Mouse (Mus musculus) ovary, postnatal 36 days (tissue): ENCODE data around the gene Bag1.
"Not testable (repeated sequence)": the region's sequence is repeated elsewhere in the genome, so short reads cannot be mapped to it uniquely, and the experiment has no call there.

Experiments used
- DNase-seq: peaks from one replicate; pipeline ENCODE4 v3.0.0; 2022; ENCODE audit warnings: low spot score, mixed read lengths

The Bag1 gene

DNA sequence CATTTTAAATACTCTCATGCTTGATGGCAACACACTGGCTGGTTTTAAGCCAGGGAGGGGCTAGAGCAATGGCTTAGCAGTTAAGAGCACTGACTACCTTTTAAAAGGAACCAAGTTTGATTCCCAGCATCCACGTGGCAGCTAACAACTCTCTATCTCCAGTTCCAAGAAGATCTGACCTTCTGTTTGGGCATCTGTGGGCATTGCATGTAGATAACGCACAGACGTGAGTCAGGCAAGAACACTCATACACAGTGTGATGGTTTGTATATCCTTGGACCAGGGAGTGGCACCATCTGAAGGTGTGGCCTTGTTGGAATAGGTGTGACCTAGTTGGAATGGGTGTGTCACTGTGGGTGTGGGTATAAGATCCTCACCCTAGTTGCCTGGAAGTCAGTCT, 13.7 kb downstream of the Bag1 start:
- DNase-seq = not testable (repeated sequence)

DNA sequence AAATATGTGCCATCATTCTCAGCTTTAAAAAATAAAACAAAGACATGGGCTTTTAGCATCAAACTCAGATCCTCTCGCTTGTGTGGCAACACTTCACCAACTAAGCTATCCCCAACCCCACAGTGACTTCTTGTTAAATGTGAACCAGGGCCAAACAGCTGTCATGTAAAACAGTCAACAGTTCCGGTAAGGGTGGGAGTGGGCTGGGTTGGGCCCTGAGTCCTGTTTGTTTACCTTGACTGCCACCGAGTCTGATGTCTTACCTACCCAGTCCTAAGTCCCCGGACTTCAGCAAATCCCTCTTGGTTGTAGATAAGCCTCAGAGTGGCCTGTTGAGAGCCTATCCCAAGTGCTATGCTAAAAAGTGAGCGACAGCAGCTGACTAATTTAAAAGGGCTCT, 14.4 kb downstream of the Bag1 start:
- no peak for DNase-seq

DNA sequence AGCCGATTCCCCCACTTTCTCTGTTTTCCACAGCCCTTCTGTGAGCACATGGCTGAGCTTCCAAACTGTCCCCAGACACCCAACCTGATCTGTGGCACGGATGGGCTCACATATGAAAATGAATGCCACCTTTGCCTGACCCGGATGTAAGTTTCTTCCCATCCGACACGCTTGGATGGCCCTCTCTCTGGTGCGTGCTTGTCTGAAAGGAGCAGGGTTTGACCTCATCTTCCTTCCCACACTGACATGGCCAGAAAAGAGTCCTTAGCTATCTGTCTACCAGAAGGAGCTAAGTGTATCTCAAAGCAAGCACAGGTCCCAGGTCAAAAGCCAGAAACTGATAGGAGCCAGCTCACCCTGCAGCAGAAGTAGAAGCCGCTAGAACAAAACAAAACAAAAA, 19.0 kb downstream of the Bag1 start:
- DNase-seq = no peak

- DNase-seq = no peak
Measured at GRCm38 (mm10) chr4:40925568-40925967, 22.5 kb downstream of the Bag1 start.

DNA sequence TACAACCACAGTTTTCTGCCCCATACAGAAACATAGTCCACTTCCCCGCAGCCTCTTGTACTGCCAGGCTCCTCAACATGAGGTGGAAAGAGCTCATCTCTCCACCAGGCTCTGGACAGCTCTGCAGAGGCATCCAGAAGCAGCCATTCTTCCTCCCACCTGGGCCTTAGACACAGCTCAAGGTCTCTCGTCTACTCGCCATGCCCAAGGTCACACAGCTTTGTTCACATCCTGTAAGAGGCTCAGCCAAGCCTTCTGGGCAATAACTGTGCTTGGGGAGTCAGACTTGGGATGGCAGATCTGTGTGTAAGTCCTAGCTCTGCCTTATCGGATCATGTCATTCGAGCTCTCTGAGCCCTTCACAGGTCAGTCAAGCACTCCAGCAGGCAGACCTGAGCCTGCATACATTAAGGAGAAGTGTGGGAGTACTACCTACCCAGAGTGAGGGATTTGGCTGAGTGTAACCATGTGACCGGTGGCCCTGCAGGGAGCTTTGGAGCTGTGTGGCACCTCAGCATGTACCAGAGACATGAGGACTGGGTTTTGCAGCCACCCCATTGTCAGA, 24.9 kb downstream of the Bag1 start:
- no peak for DNase-seq

DNA sequence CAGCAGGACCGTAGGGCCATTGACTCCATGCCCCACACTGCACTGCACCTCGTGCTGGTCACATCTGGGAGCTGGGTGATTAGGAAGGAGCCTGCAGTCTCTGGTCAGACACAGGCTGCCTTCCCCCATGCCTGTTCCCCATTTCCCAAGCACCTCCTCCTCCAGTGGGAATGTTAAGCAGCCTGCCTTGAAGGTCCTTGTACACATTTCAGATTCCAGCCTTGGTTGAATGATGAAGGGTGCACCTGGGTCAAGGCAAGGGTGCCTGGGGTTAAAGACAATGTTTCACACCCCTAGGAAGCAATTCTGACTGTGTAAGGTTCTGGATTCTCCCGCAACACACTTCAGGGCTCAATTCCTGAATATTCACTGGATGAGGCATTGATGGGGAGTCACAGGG, 26.8 kb downstream of the Bag1 start:
- DNase-seq = no peak

- no peak for DNase-seq
Measured at GRCm38 (mm10) chr4:40920576-40920975, 27.5 kb downstream of the Bag1 start.

GRCm38 (mm10) chr4:40919785-40920184, 28.3 kb downstream of the Bag1 start, which contains the start of gene Spink4:
Gene Spink4, plus strand, starts transcription at chr4:40920052.
- DNase-seq = peak; percentile 61

DNA sequence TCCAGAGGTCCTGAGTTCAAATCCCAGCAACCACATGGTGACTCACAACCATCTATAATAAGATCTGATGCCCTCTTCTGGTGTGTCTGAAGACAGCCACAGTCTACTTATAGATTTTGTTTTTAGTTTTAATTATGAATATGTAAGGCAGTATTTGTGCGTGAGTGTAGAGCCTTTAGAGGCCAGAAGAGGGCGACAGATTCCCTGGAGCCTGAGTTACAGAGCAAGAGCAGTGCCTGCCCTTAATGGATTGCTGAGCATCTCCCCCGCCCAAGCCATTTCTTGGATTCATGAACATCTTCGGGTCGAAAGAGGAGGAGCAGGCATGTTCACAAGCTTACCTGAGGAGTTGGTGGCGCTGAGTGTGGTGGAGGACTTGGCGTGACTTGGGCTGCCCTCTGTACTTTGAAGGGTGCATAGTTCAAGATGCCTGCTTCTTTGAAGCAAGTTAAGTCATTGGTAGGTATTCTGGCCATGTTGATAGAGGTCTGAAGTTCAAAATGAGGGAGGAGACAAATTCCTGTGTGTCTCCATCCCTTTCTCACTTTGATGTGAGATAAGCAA, 31.4 kb downstream of the Bag1 start:
- DNase-seq = no peak

- DNase-seq = no peak
Measured at GRCm38 (mm10) chr4:40915947-40916346, 32.1 kb downstream of the Bag1 start.

GRCm38 (mm10) chr4:40914287-40914867, 33.7 kb downstream of the Bag1 start:
- DNase-seq = no peak

GRCm38 (mm10) chr4:40908261-40908969, 39.7 kb downstream of the Bag1 start:
- DNase-seq = peak; percentile 49

GRCm38 (mm10) chr4:40906298-40906697, 41.8 kb downstream of the Bag1 start:
- no peak for DNase-seq

DNA sequence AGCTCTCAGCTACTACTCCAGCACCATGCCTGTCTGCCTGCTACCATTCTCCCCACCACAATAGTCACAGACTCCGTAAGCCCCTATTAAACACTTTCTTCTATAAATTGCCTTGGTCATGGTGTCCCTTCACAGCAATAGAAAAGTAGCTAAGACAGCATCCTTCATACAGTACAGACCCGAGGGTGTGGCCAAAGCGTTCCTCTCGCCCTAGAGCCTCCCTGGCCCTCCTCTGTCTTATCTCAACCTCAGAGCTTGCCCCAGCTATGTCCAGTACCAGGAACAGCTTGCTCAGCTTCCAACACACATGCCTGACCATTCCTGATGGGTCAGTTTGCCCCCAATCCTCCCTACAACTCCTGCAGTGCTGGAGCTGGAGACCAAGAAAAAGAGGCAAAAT, 47.5 kb downstream of the Bag1 start:
- DNase-seq = no peak

DNA sequence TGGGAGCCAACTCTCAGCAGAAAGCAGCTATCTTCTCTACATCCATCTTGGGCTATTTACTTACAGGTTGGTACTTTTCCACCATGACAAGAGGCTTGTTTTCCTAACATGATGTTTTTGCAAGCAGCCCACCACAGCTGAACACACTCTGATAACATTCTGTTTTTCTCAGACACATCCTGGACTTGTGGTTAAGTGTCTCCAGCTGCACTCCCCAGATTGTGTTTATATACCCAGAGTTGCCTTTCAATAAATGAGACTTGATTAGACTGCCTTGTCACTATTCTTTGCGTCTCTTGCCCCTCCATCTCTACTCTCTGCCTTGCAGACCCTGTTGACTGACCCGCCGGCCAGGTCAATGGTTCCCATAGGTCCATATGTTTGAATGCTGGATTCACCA, 48.0 kb downstream of the Bag1 start:
- DNase-seq = no peak

GRCm38 (mm10) chr4:40899264-40899663, 48.8 kb downstream of the Bag1 start:
- DNase-seq = peak; percentile 32

DNA sequence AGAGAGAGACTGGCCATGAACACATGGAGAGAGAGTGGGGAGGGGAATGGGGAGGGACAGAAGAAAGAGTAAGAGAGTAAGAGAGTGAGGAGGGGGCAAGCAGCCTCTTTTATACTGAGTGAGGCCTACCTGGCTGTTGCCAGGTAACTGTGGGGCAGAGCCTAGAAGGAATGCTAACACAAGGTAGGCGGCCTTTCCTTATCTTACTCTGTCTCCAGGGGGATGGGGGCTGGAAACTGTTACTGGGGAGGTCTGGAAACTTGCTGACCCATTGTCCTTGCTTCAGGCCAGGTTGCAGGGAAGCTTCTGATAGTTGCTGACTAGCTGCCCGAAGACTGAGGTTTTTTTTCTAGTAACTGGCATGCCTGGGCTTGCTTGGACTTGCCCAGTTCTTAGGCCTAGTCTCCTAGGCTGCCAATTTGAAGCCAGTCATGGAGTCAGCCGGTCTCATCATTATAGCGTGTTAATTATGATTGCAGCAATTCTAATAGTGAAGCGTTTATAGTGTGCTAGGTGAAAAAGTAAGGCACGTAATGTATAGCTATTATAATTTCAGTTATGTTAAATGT, 49.5 kb downstream of the Bag1 start:
- DNase-seq = no peak

DNA sequence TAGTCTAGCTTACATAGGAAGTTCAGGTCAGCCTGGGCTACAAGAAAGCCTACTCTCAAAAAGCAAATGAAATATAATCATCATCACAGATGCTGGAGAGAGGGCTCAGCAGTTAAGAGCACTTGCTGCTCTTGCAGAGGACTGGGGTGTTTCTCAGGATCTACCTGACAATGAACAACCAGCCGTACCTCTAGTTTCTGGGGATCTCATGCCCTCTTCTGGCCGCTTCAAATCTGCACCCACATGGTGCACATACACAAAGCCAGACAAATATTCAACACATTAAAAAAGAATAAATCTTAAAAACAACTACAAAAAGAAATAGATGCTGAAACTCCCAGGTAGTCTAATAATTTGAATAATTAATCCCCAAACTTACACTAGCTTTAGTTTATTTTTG, 52.4 kb downstream of the Bag1 start:
- no peak for DNase-seq

GRCm38 (mm10) chr4:40895118-40895517, 53.0 kb downstream of the Bag1 start:
- no peak for DNase-seq

DNA sequence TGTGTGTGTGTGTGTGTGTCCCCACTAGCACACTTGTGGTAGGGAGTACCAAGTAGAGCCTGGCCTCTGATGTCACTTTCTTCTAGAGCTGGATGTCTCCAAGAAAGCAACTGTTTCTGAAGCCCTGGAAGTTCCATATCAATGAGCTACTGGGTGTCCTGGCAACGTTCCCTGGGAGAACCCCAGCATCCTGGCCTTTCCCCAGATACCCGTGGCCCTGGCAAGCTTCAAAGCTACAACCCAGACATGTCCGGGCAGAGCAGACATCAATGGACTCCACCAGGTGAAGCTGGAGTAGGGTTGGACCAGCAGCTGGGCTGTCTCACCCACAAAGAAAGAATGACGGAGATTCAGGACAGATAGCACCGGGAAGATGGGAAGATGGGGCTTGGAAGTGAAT, 56.9 kb downstream of the Bag1 start:
- no peak for DNase-seq

DNA sequence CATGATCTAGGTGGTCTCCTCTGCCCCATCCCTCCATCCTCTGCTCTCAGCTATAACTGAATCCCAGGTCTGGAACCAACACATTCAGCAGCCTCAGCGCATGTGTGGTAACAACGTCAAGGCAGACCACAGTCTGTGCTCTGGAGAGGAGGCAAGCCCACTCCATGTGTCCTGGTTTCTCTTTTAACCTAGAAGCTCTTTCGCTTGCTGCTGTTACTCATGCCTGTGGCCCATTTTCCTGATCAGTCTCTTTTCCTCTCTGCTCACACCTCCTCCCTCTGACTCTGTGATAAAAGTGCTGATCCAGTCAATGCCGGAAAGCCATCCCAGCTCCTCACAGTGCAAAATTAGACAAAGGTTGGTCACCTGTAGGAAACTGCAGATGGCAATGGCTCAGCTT, 58.1 kb downstream of the Bag1 start:
- no peak for DNase-seq

DNA sequence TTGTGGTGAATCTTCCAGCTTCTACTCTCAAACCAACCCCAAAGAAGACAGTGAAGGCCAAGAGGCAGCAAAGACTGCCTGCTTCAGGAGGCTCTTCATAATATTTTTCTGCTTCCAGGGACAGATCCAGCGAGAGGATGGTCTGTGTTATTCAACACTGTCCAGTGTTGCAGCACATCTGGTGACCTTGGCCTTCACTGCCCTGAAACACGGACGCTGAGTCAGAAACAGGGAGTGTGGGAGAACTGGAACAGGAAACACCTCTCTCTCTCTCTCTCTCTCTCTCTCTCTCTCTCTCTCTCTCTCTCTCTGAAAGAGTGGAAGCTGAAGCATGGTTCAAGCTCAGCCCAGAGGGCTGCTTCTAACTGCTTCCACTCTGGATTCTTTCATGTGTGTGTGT, 58.8 kb downstream of the Bag1 start:
- peak; percentile 42 for DNase-seq

DNA sequence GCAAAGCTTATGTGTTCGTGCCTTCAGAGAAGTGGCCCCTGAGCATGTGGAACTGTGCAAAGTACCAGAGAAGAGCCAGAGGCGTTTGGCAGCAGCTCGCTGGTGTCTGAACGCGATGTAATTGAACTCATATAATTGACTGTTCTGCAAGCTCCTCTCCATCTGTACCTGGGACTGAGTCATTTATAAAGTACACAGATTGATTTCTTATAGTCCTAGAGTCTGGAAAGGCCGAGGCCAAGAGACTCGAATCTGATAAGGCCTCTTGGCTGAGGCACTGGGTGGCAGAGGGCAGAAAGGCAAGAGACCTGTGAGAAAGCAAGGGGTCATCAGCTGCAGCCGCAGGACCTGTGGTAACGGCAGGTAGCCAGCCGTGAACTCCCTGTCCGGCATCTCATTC, 59.3 kb downstream of the Bag1 start:
- DNase-seq = no peak
